Mouse (Mus musculus): ENCODE results near the gene Cdc42ep3.

GRCm38 (mm10) chr17:79315415-79316094 is 39.3 kb downstream of the Cdc42ep3 start:
- no peak for TF ChIP-seq SIN3A (IDR thresholded peaks at IDR 0.05; ENCODE audit: low read length)
- no peak for TF ChIP-seq POLR2A (IDR thresholded peaks at IDR 0.05; ENCODE audit: low read depth, low read length)
- no peak for TF ChIP-seq USF2 (conservative IDR thresholded peaks at IDR 0.05; ENCODE audit: low read depth, low read length)
- TF ChIP-seq CTCF (conservative IDR thresholded peaks at IDR 0.05 in 1 of 2, IDR thresholded peaks at IDR 0.05 in 1 of 2; ENCODE audit: low read depth in 2 of 2, low read length in 2 of 2): no peak
- TF ChIP-seq MAFK (IDR thresholded peaks at IDR 0.05; ENCODE audit: insufficient replicate concordance, low read length): no peak
- no peak for TF ChIP-seq RCOR1 (conservative IDR thresholded peaks at IDR 0.05; ENCODE audit: low read depth, low read length)
- TF ChIP-seq BHLHE40 (IDR thresholded peaks at IDR 0.05; ENCODE audit: low read depth, low read length): no peak
- no peak for TF ChIP-seq ELF1 (IDR thresholded peaks at IDR 0.05; ENCODE audit: low read depth, low read length)
